Comparison of ENCODE assay signal across 10 mouse cellular contexts in the genomic region with DNA sequence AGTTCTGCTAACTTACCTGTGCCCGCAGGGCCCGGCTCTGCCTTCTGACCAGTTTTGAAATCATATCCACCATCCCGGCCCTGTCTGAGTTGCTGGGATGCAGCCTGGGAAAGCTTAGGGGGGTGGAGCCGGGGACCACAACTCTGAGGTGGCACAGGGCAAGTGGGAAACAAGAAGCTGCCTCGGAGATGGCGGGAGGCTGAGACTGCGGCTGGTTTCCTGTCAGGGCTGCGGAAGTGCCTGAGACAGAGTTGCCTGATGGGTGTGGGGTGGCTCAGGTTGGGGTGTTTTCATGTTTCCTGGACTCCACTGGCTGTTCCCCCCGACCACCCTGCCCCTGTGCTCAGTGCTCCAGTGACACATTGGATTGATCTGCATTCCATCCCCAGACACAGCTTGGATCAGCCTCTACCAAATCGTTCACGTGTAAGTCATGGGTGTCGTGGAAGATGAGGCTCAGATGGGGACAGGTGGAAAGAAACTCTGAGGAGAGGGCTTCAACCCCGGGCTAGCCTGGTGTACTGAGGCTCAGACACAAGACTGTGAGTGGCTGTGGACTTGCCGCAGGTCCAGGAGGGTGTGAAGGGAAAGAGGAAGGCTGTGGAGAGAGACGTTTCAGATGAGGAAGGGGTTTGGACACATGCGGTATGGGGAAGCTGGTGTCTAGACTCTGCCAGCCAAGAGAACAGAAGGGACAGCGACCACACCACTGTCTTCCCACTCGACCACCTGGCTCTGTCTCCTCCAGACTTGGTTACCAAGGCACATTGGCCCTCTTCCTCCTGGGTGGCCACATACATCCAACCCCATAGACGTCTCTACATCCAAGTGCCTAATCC. TPM values are rescaled to one million over a fixed set of nuclear protein-coding genes. Genes with fewer than 3 reads are reported as not detected.
A peak's percentile ranks its signal among the peaks of the same experiment; 100 is the strongest.
DNase-seq lines count a peak whose midpoint lies in the region; ATAC-seq lines count a peak whose summit lies in the region.
"Had no signal": no experiment of that assay in that cellular context is flagged by ENCODE, and none has a peak within 500 bp of the region (broad histone marks: within the 10 kb centered on the region; RNA-seq: fewer than 3 reads in every experiment).

No protein-coding gene starts in this region.

- peak overlapping the region; percentile 25; the same call in 1 of the 2 replicates for H3K4me2 ChIP-seq in liver, embryonic 12.5 days
- no peak overlapping the region for H3K4me2 ChIP-seq in liver, embryonic 11.5 days
- no peak overlapping the region for H3K4me2 ChIP-seq in midbrain, embryonic 15.5 days
- no peak overlapping the region for H3K4me2 ChIP-seq in kidney, embryonic 16.5 days (replicated peaks; ENCODE audit: low read depth, low read length)

- peak overlapping the region; percentile 8; the same call in 1 of the 2 replicates for H3K4me3 ChIP-seq in liver, embryonic 12.5 days
- H3K4me3 ChIP-seq in liver, embryonic 11.5 days (ENCODE audit: low read depth, low read length), result no peak overlapping the region
- H3K4me3 ChIP-seq in midbrain, embryonic 15.5 days, result no peak overlapping the region
- no peak overlapping the region for H3K4me3 ChIP-seq in kidney, embryonic 16.5 days (ENCODE audit: low read length)

- no peak overlapping the region for H3K9ac ChIP-seq in liver, embryonic 12.5 days
- H3K9ac ChIP-seq in liver, embryonic 11.5 days (ENCODE audit: low read depth, low read length), result no peak overlapping the region
- H3K9ac ChIP-seq in midbrain, embryonic 15.5 days, result no peak overlapping the region
- no peak overlapping the region; the same call in 1 of the 2 replicates for H3K9ac ChIP-seq in kidney, embryonic 16.5 days (replicated peaks; ENCODE audit: low read length)

- H3K9me3 ChIP-seq in liver, embryonic 12.5 days (replicated peaks), result 0 out of 2 replicates have a peak, but pooled peaks cover 1% of the 10 kb centered on the region
- no peaks in the 10 kb centered on the region for H3K9me3 ChIP-seq in liver, embryonic 11.5 days (ENCODE audit: control insufficient read depth, low read length)
- H3K9me3 ChIP-seq in midbrain, embryonic 15.5 days, result no peaks in the 10 kb centered on the region
- peaks cover 2% of the 10 kb centered on the region; the same call in 1 of the 2 replicates for H3K9me3 ChIP-seq in kidney, embryonic 16.5 days (ENCODE audit: low read length)

- no peak overlapping the region for H3K27ac ChIP-seq in liver, embryonic 12.5 days
- H3K27ac ChIP-seq in liver, embryonic 11.5 days (ENCODE audit: low read depth, low read length), result no peak overlapping the region
- H3K27ac ChIP-seq in midbrain, embryonic 15.5 days, result no peak overlapping the region
- H3K27ac ChIP-seq in kidney, embryonic 16.5 days (ENCODE audit: low read length), result no peak overlapping the region

- no peak for ATAC-seq in liver, embryonic 12.5 days
- no peak for ATAC-seq in liver, embryonic 11.5 days (replicated peaks; ENCODE audit: low FRiP score)
- ATAC-seq in common myeloid progenitor, adult 5-6 weeks (replicated peaks; ENCODE audit: low read depth, poor library complexity, severe bottlenecking), result peak; percentile 69
- ATAC-seq in midbrain, embryonic 15.5 days (replicated peaks), result no peak
- ATAC-seq in kidney, embryonic 16.5 days (ENCODE audit: low FRiP score, low TSS enrichment), result no peak
- ATAC-seq: Patski had no signal

- 34% methylated on average over 18 of the region's 19 CpGs for WGBS in liver, embryonic 12.5 days (ENCODE audit: insufficient replicate concordance)
- WGBS in liver, embryonic 11.5 days, result 46% methylated on average over 19 of the region's 19 CpGs
- 77% methylated on average over 19 of the region's 19 CpGs for WGBS in midbrain, embryonic 15.5 days
- 68% methylated on average over 18 of the region's 19 CpGs for WGBS in kidney, embryonic 16.5 days

- no peaks in the 10 kb centered on the region for H3K27me3 ChIP-seq in liver, embryonic 12.5 days (replicated peaks)
- no peaks in the 10 kb centered on the region for H3K27me3 ChIP-seq in liver, embryonic 11.5 days (replicated peaks; ENCODE audit: control insufficient read depth, insufficient read depth, low read length)
- no peaks in the 10 kb centered on the region for H3K27me3 ChIP-seq in midbrain, embryonic 15.5 days (replicated peaks)
- H3K27me3 ChIP-seq in kidney, embryonic 16.5 days (ENCODE audit: insufficient read depth, low read length), result no peaks in the 10 kb centered on the region
- H3K27me3 ChIP-seq: Patski had no signal

- no peak for DNase-seq in liver, embryonic 11.5 days (ENCODE audit: low spot score)
- DNase-seq in naive thymus-derived CD4-positive, alpha-beta T cell, adult 2 months (ENCODE audit: low read depth), result peak; percentile 69
- peak; percentile 80 to 83 for DNase-seq in thymus, postnatal 36 days
- no peak for DNase-seq in kidney, adult 8-10 months
- DNase-seq: midbrain, embryonic 14.5 days had no signal

- H3K36me3 ChIP-seq in liver, embryonic 12.5 days, result no peaks in the 10 kb centered on the region
- no peaks in the 10 kb centered on the region for H3K36me3 ChIP-seq in liver, embryonic 11.5 days (ENCODE audit: control insufficient read depth, insufficient read depth, low read length)
- H3K36me3 ChIP-seq in midbrain, embryonic 15.5 days (replicated peaks), result no peaks in the 10 kb centered on the region
- H3K36me3 ChIP-seq in kidney, embryonic 16.5 days (ENCODE audit: insufficient read depth, low read length), result no peaks in the 10 kb centered on the region

- peaks cover 23% of the 10 kb centered on the region for H3K4me1 ChIP-seq in liver, embryonic 12.5 days
- H3K4me1 ChIP-seq in liver, embryonic 11.5 days (replicated peaks; ENCODE audit: control insufficient read depth, insufficient read depth, low read length), result peaks cover 9% of the 10 kb centered on the region; the same call in 1 of the 2 replicates
- no peaks in the 10 kb centered on the region; the same call in 1 of the 2 replicates for H3K4me1 ChIP-seq in midbrain, embryonic 15.5 days
- peaks cover 30% of the 10 kb centered on the region for H3K4me1 ChIP-seq in kidney, embryonic 16.5 days (ENCODE audit: insufficient read depth, low read length)

RNA-seq across cellular contexts. Expression of a gene that starts 18.8 kb away (rescaled TPM):
- 2.7 and 4.0 TPM in 2 replicates for polyA plus RNA-seq in liver, embryonic 12.5 days (2016; fragmentation: Nextera tagmentation; extraction: Ambion mirVana)
- polyA plus RNA-seq in liver, embryonic 11.5 days (2014; fragmentation: Nextera tagmentation; extraction: Ambion mirVana), result 5.0 and 5.1 TPM in 2 replicates
- 8.2 and 13.7 TPM in 2 replicates for total RNA-seq in common myeloid progenitor, adult 5-6 weeks (2017)
- 3.9 and 4.6 TPM in 2 replicates for polyA plus RNA-seq in midbrain, embryonic 15.5 days (2015; fragmentation: Nextera tagmentation; extraction: Ambion mirVana)
- polyA plus RNA-seq in kidney, embryonic 16.5 days (2015; fragmentation: Nextera tagmentation; extraction: Ambion mirVana), result 17.8 and 18.7 TPM in 2 replicates

Comparison
In these comparisons a context has a peak if more than half of its experiments do, and no peak if none do; other contexts are left out.
1. DNase-seq: peak in naive thymus-derived CD4-positive, alpha-beta T cell, adult 2 months (single experiment) and thymus, postnatal 36 days (2 of 2); none in liver, embryonic 11.5 days (single experiment) and kidney, adult 8-10 months (0 of 2).